Mouse (Mus musculus): ENCODE results near the gene Zbtb44. TPM values are rescaled to one million over a fixed set of nuclear protein-coding genes. Genes with fewer than 3 reads are reported as not detected.
"Not testable (repeated sequence)": the region's sequence is repeated elsewhere in the genome, so short reads cannot be mapped to it uniquely, and the experiment has no call there.

Zbtb44 gene
- total RNA-seq (2021) = 10 to 100 TPM; 32.2 to 33.5 TPM

GRCm38 (mm10) chr9:31030532-31031413 lies at the start of gene Zbtb44:
Gene Zbtb44, plus strand, starts transcription at chr9:31030644.
- no peak for DNase-seq

- peak; percentile 74 for DNase-seq
These were observed 44.7 kb upstream of the Zbtb44 start for GRCm38 (mm10) chr9:30985782-30986181.

- DNase-seq = no peak
These were observed 37.3 kb upstream of the Zbtb44 start for GRCm38 (mm10) chr9:30993106-30993505.

- DNase-seq = peak; percentile 35
These were observed 33.6 kb upstream of the Zbtb44 start for GRCm38 (mm10) chr9:30996590-30997562.

GRCm38 (mm10) chr9:31000641-31001040 lies 29.8 kb upstream of the Zbtb44 start:
- no peak for DNase-seq

- no peak for DNase-seq
These were observed 27.9 kb upstream of the Zbtb44 start for GRCm38 (mm10) chr9:31002528-31002927.

GRCm38 (mm10) chr9:31009334-31009733 lies 21.1 kb upstream of the Zbtb44 start:
- DNase-seq = no peak

- no peak for DNase-seq
These were observed 20.4 kb upstream of the Zbtb44 start for GRCm38 (mm10) chr9:31010040-31010439.

- DNase-seq = no peak
These were observed 19.7 kb upstream of the Zbtb44 start for GRCm38 (mm10) chr9:31010749-31011148.

- DNase-seq = peak; percentile 31
These were observed 18.9 kb upstream of the Zbtb44 start for GRCm38 (mm10) chr9:31011533-31011932.

- DNase-seq = no peak
These were observed 17.8 kb upstream of the Zbtb44 start for GRCm38 (mm10) chr9:31012674-31013073.

- DNase-seq = no peak
These were observed 17.0 kb upstream of the Zbtb44 start for GRCm38 (mm10) chr9:31013415-31013814.

GRCm38 (mm10) chr9:31017616-31018015 lies 12.8 kb upstream of the Zbtb44 start:
- no peak for DNase-seq

- no peak for DNase-seq
These were observed 12.3 kb upstream of the Zbtb44 start for GRCm38 (mm10) chr9:31018158-31018557.

GRCm38 (mm10) chr9:31018705-31019104 lies 11.7 kb upstream of the Zbtb44 start:
- DNase-seq = no peak

- DNase-seq = no peak
These were observed 2.2 kb upstream of the Zbtb44 start for GRCm38 (mm10) chr9:31028251-31028650.

- peak; percentile 97 for DNase-seq
These were observed 513 bp upstream of the Zbtb44 start for GRCm38 (mm10) chr9:31029751-31030511.

GRCm38 (mm10) chr9:31031414-31031843 lies 985 bp downstream of the Zbtb44 start:
- no peak for DNase-seq

GRCm38 (mm10) chr9:31032546-31032945 lies 2.1 kb downstream of the Zbtb44 start:
- no peak for DNase-seq

GRCm38 (mm10) chr9:31050208-31050607 lies 19.8 kb downstream of the Zbtb44 start:
- DNase-seq = no peak

GRCm38 (mm10) chr9:31051509-31051908 lies 21.1 kb downstream of the Zbtb44 start:
- DNase-seq = not testable (repeated sequence)

- DNase-seq = no peak
These were observed 28.3 kb downstream of the Zbtb44 start for GRCm38 (mm10) chr9:31058723-31059122.
